Mouse (Mus musculus) lung, adult 2 months (tissue): ENCODE measurements around the gene Corin.

Experiments
- CTCF ChIP-seq: fragments of 200-500 bp; IDR thresholded peaks from 2 replicates; pipeline ENCODE4 v1.5.1; 2011; ENCODE audit warnings: mild to moderate bottlenecking, low read length, control low read depth; ENCODE audit not compliant: insufficient read depth
- POLR2A ChIP-seq: fragments of 200-500 bp; IDR thresholded peaks from 2 replicates; pipeline ENCODE4 v1.6.1; 2011; ENCODE audit warnings: low read depth, mild to moderate bottlenecking, control low read depth, low read length, borderline replicate concordance; ENCODE audit errors: extremely low read depth

GRCm38 (mm10) chr5:72382148-72382547 is 122.1 kb downstream of the Corin start:
- TF ChIP-seq CTCF: no peak
- TF ChIP-seq POLR2A: no peak
